Mouse (Mus musculus): ENCODE results near the gene Mettl26. TPM values are rescaled to one million over a fixed set of nuclear protein-coding genes. Genes with fewer than 3 reads are reported as not detected.

Mettl26 gene
- polyA plus RNA-seq, 1 experiment: 23.6 TPM

- Histone ChIP-seq H3ac (ENCODE audit: control insufficient read depth, insufficient read length) (peak overlapping the region; percentile 60), H3K36me3 (ENCODE audit: control insufficient read depth, insufficient read depth) (no peaks in the 10 kb centered on the region), H3K4me3 (peak overlapping the region; percentile 75), H3K79me2 (ENCODE audit: control insufficient read depth, insufficient read depth) (peaks cover 4% of the 10 kb centered on the region), H3K27me3 (ENCODE audit: control insufficient read depth, insufficient read depth, insufficient read length) (no peaks in the 10 kb centered on the region), H3K4me2 (ENCODE audit: low read depth) (peak overlapping the region; percentile 96)
- TF ChIP-seq TCF3 (IDR thresholded peaks at IDR 0.05; ENCODE audit: insufficient read length, low read depth): no peak
- no peak for TF ChIP-seq REST (IDR thresholded peaks at IDR 0.05; ENCODE audit: insufficient read depth, insufficient read length)
- no peak for TF ChIP-seq SRF (IDR thresholded peaks at IDR 0.05; ENCODE audit: control insufficient read depth, insufficient read length, low read depth)
- TF ChIP-seq TCF12 (IDR thresholded peaks at IDR 0.05; ENCODE audit: insufficient read depth, poor library complexity, severe bottlenecking): no peak
- TF ChIP-seq MYOD1 (IDR thresholded peaks at IDR 0.05; ENCODE audit: control insufficient read depth in 1 of 3, insufficient read length in 2 of 3, low read depth in 2 of 3): no peak
- TF ChIP-seq MYOG (IDR thresholded peaks at IDR 0.05; ENCODE audit: control insufficient read depth in 1 of 3, insufficient read depth in 1 of 3, insufficient read length in 2 of 3, low read depth in 2 of 3): no peak
- no peak for TF ChIP-seq CEBPB (IDR thresholded peaks at IDR 0.05; ENCODE audit: insufficient read depth, poor library complexity, severe bottlenecking)
- TF ChIP-seq USF1 (IDR thresholded peaks at IDR 0.05; ENCODE audit: low read depth): no peak
- no peak for TF ChIP-seq E2F4 (IDR thresholded peaks at IDR 0.05; ENCODE audit: insufficient read depth)
- no peak for TF ChIP-seq POLR2AphosphoS2 (IDR thresholded peaks at IDR 0.05; ENCODE audit: insufficient read length, low read depth)
- no peak for TF ChIP-seq MAX (IDR thresholded peaks at IDR 0.05; ENCODE audit: low read depth)
- no peak for TF ChIP-seq POLR2A (IDR thresholded peaks at IDR 0.05; ENCODE audit: insufficient read length, low read depth)
Measured at GRCm38 (mm10) chr17:25876347-25876915, 1.6 kb downstream of the Mettl26 start.

DNA sequence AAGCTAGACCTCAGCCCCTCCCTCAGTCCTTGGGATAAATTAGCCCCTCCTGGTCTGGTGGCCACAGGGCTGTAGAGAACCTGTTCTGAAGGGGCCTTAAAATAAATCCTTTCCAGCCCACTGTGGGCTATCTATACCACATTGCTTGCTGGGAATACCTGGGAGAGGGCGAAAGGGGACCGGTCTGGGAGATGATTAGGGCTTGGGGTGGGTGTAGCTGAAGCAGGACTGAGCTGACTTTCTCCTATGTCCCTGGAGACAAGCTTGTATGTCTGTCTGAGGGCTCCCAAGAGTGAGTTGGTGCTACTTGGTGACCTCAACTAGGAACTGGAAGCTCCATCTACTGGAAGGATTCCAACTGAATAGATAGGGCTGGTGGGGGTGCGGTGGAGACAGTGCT lies 2.2 kb downstream of the Mettl26 start:
- no peak for TF ChIP-seq USF1 (IDR thresholded peaks at IDR 0.05; ENCODE audit: low read depth)
- TF ChIP-seq POLR2AphosphoS2 (IDR thresholded peaks at IDR 0.05; ENCODE audit: insufficient read length, low read depth): no peak
- TF ChIP-seq TCF3 (IDR thresholded peaks at IDR 0.05; ENCODE audit: insufficient read length, low read depth): no peak
- TF ChIP-seq REST (IDR thresholded peaks at IDR 0.05; ENCODE audit: insufficient read depth, insufficient read length): no peak
- TF ChIP-seq TCF12 (IDR thresholded peaks at IDR 0.05; ENCODE audit: insufficient read depth, poor library complexity, severe bottlenecking): no peak
- no peak for TF ChIP-seq CEBPB (IDR thresholded peaks at IDR 0.05; ENCODE audit: insufficient read depth, poor library complexity, severe bottlenecking)
- TF ChIP-seq MYOG (IDR thresholded peaks at IDR 0.05; ENCODE audit: control insufficient read depth in 1 of 3, insufficient read depth in 1 of 3, insufficient read length in 2 of 3, low read depth in 2 of 3): no peak
- no peak for TF ChIP-seq MYOD1 (IDR thresholded peaks at IDR 0.05; ENCODE audit: control insufficient read depth in 1 of 3, insufficient read length in 2 of 3, low read depth in 2 of 3)
- no peak for TF ChIP-seq E2F4 (IDR thresholded peaks at IDR 0.05; ENCODE audit: insufficient read depth)
- TF ChIP-seq POLR2A (IDR thresholded peaks at IDR 0.05; ENCODE audit: insufficient read length, low read depth): no peak
- no peak for TF ChIP-seq MAX (IDR thresholded peaks at IDR 0.05; ENCODE audit: low read depth)
- no peak for TF ChIP-seq SRF (IDR thresholded peaks at IDR 0.05; ENCODE audit: control insufficient read depth, insufficient read length, low read depth)
- Histone ChIP-seq H3K4me3 (no peak overlapping the region), H3K4me2 (ENCODE audit: low read depth) (no peak overlapping the region), H3ac (ENCODE audit: control insufficient read depth, insufficient read length) (no peak overlapping the region), H3K27me3 (ENCODE audit: control insufficient read depth, insufficient read depth, insufficient read length) (no peaks in the 10 kb centered on the region), H3K36me3 (ENCODE audit: control insufficient read depth, insufficient read depth) (no peaks in the 10 kb centered on the region), H3K79me2 (ENCODE audit: control insufficient read depth, insufficient read depth) (peaks cover 4% of the 10 kb centered on the region)

GRCm38 (mm10) chr17:25877741-25878610 lies 3.1 kb downstream of the Mettl26 start:
- Histone ChIP-seq H3K27me3 (ENCODE audit: control insufficient read depth, insufficient read depth, insufficient read length) (no peaks in the 10 kb centered on the region), H3K36me3 (ENCODE audit: control insufficient read depth, insufficient read depth) (no peaks in the 10 kb centered on the region), H3K4me3 (no peak overlapping the region), H3ac (ENCODE audit: control insufficient read depth, insufficient read length) (no peak overlapping the region), H3K4me2 (ENCODE audit: low read depth) (no peak overlapping the region), H3K79me2 (ENCODE audit: control insufficient read depth, insufficient read depth) (peaks cover 4% of the 10 kb centered on the region)
- TF ChIP-seq POLR2A (IDR thresholded peaks at IDR 0.05; ENCODE audit: insufficient read length, low read depth) (no peak), POLR2AphosphoS2 (IDR thresholded peaks at IDR 0.05; ENCODE audit: insufficient read length, low read depth) (no peak), E2F4 (IDR thresholded peaks at IDR 0.05; ENCODE audit: insufficient read depth) (no peak), MYOD1 (IDR thresholded peaks at IDR 0.05; ENCODE audit: control insufficient read depth in 1 of 3, insufficient read length in 2 of 3, low read depth in 2 of 3) (no peak), MAX (IDR thresholded peaks at IDR 0.05; ENCODE audit: low read depth) (no peak), TCF12 (IDR thresholded peaks at IDR 0.05; ENCODE audit: insufficient read depth, poor library complexity, severe bottlenecking) (no peak), USF1 (IDR thresholded peaks at IDR 0.05; ENCODE audit: low read depth) (no peak)

DNA sequence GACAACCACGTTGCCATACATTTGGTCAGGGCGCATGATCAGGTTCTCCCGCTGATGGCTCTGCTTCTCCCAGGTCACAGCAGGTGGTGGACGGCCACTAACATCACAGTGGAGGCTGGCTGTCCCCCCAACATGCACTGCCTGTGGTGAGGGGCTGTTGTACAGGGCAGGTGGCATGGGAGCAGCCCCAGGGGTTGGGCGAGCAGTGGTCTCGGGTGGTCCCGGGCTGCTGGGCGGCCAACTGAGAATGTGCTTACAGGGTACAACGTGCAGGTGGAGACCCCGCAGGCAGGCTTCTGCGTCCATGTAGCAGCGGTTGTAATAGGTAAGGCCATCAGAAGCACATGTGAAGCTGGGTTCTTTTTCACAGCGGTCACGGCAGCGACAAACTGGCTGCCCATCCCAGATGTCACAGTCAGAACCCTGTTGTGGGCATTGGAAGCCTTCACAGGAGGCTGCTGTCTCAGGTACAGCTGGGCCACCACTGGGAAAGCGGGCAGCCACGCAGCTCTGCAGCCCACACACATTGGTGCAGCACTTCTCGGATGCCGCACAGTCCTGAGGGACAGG lies 3.8 kb downstream of the Mettl26 start:
- H3K36me3 ChIP-seq (ENCODE audit: control insufficient read depth, insufficient read depth): no peaks in the 10 kb centered on the region
- no peak overlapping the region for H3K4me2 ChIP-seq (ENCODE audit: low read depth)
- H3ac ChIP-seq (ENCODE audit: control insufficient read depth, insufficient read length): no peak overlapping the region
- H3K27me3 ChIP-seq (ENCODE audit: control insufficient read depth, insufficient read depth, insufficient read length): no peaks in the 10 kb centered on the region
- H3K79me2 ChIP-seq (ENCODE audit: control insufficient read depth, insufficient read depth): peaks cover 4% of the 10 kb centered on the region
- TF ChIP-seq POLR2AphosphoS2 (IDR thresholded peaks at IDR 0.05; ENCODE audit: insufficient read length, low read depth): peak; percentile 50
- no peak for TF ChIP-seq USF1 (IDR thresholded peaks at IDR 0.05; ENCODE audit: low read depth)
- H3K4me3 ChIP-seq: no peak overlapping the region
